Mouse (Mus musculus) thymus, postnatal 14 days (tissue): Measurements from ENCODE around the gene Arhgef2.
"Not testable (repeated sequence)": the region's sequence is repeated elsewhere in the genome, so short reads cannot be mapped to it uniquely, and the experiment has no call there.

ENCODE experiments used
- DNase-seq: peaks from one replicate; pipeline ENCODE4 v3.0.0; 2021

The Arhgef2 gene

DNA sequence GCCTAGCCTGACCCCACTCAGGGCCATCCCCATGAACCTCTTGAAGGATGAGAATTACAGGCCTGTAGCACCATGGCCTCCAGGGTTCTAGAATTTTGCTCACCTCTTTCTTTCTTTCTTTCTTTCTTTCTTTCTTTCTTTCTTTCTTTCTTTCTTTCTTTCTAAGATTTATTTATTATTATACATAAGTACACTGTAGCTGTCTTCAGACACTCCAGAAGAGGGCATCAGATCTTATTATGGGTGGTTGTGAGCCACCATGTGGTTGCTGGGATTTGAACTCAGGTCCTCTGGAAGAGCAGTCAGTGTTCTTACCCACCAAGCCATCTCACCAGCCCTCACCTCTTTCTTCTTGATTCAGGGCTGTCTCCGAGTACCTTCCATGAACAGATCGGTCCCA lies at the start of gene Arhgef2:
Gene Arhgef2 (plus strand): TSS at position 301 of the 400 bp plus-strand sequence.
- DNase-seq = not testable (repeated sequence)

DNA sequence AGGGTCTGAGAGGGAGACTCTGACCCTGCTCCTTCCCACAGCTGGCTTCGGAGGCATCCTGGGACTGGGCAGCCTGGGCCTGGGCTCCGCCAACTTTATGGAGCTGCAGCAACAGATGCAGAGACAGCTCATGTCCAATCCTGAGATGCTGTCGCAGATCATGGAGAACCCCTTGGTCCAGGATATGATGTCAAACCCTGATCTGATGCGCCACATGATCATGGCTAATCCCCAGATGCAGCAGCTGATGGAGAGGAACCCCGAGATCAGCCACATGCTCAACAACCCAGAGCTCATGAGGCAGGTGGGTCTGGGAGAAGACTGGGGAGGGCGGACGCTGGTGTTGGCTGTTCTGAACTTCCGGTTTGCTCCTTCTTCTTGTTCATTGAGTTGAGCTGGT lies 49.1 kb upstream of the Arhgef2 start:
- no peak for DNase-seq

DNA sequence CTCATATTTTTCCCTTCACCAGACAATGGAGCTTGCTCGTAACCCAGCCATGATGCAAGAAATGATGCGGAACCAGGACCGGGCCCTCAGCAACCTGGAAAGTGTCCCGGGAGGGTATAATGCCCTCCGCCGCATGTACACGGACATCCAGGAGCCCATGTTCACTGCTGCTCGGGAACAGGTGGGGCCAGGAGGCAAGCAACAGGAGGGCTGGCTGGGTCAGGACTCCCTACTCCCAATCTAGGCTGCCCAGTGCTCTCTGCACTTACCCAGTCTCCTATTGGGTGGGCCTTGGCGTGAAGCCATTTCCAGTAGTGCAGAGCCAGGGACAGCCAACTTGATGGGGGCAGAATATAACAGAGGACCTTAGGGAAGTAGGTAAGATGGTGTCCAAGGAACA lies 46.2 kb upstream of the Arhgef2 start:
- DNase-seq = no peak

DNA sequence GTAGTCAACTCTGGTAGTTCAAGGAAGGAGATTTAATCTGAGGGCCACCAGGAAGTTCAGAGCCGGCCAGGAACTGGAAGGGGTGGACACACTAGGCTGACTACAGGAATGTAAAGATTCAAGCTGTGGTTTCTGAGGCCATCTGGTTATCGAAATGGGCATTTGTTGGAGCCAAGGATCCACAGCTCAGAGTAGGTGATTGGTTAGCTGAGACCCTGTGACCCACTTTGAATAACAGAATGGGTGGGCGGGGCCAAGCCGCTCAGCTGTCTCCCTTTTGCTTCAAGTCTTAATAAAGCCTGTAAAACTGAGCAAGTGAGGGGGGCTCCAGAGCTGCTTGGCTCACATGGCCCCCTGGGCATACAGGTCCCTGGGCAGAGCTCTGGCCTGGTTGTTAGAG lies 43.8 kb upstream of the Arhgef2 start:
- DNase-seq = no peak

DNA sequence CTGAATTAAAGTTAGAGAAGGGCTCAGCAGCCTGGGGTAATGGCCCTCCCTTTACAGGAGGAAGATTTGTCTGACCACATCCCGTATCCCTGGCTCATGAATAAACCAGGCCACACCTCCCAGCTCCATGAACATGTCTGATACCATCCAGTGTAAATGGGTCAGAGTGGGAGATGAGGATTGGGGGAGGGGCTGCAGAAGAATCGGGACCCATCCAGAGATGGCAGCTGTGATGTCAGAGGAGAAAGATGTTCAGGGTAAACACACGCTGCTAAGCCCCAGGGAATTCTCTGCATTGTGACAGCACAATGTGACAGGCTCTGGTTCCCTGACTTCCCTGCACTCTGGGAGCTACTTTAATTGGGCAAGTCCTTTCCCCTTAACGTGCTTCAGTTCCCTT lies 42.3 kb upstream of the Arhgef2 start:
- DNase-seq = no peak

DNA sequence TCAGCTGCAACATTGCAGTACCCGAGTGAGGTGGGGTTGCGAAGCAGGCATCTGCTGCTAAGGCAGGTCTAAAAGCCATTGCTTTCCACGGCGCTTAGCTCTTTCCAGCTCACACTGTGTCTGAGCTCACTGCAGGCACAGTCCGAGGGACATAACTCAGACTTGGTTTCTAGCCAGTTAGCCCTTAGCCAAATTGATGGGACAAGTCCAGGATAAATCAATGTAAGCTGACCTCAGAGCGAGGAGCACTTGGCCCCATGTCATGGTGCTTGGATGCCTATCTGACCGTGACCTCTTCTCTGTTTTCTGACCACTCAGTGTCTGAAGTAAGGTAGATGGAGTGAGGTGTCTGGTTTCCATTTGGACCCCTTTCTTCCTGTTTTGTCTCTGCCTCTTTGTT lies 41.8 kb upstream of the Arhgef2 start:
- no peak for DNase-seq

DNA sequence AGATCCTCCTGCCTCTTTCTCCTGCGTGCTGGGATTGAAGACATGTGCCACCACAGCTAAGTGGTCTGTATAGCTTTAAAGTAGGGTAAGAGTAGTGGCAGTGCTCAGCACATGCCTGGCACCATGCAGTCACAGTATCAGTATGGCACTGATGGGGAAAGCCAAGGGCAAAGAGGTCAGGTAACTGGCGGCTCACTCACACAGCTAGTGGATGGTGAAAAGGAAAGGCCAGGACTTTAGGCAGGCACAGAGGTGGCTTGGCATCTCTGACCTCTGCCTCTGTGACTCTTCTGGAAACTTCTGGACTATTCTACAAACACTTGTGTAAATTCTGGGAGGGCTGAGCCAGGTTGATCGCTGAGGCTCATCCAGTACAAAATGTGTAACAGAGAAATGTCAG lies 39.6 kb upstream of the Arhgef2 start:
- no peak for DNase-seq

DNA sequence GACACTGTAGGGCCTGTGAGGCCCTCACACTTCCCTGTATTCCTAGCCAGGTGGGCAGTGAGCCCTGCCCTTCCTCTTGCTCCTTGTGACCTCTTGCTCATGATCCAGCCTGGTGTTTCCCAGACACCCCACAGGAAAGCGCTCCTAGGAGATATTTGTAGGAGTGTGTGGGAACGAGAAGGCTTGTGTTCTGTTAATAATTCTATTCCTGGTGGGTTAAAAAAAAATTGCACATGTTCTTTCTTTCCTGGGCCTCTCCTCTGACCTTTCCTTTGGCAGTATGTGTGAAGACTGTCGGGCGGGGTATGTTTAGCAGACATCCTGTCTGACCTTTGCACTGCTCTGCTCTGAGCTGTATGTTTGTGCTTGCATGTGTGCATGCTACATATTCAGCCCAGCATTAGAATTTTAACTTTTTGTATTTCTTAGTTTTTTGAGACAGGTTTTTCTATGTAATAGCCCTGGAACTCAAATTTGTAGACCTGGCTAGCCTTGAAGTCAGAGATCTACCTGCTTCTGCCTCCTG lies 39.2 kb upstream of the Arhgef2 start:
- DNase-seq = no peak

DNA sequence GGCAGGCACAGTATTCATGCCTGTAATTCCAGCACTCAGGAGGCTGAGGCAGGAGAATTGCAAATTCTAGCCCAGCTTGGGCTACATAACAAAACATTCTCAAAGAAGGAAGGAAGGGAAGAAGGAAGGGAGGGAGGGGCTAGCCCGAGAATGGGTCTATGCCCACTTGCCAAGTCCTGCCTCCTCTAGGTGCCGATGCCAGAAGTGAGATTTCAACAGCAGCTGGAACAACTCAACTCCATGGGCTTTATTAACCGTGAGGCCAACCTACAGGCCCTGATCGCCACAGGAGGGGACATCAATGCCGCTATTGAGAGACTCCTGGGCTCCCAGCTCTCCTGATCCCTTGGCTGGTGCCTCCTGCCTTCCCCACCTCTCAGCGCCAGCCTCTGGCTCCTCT lies 37.9 kb upstream of the Arhgef2 start:
- DNase-seq = no peak

DNA sequence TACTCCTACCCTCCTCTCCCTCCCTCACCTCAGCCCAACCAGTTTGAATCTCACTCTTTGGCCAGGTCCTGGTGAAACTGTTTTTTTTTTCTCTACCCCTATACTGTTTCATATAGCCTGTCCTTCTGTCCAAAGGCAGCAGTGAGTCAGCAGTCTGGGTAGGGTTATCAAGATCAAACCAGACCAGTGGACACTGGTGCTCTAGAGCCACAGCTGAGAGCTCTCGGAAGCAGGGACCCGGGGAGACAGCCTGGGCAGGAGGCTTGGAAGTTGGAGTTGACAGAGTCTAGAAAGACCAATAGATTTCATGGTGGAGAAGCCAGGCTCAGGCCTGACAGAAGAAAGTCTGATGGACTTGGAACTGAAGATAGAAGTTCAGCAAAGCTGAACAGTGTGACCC lies 37.2 kb upstream of the Arhgef2 start:
- no peak for DNase-seq

DNA sequence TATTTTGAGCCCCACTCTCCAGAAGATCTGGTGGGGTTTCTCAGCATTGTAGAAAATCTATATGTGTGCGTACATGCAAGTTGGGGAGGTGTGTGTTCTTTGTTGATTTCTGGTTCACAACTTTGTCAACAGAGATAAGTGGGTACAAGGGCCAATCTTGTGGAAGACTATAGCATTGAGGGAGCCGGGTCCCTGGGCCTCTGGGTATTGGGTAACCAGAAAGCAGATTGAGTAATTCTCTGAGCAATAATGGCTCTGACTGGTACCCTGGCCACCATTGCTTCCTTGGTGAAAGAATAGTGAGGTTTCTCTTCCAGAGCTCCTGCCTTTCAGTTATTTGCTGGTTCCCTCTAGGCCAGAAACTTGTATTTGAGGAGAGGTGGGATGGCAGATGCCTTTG lies 36.7 kb upstream of the Arhgef2 start:
- no peak for DNase-seq

DNA sequence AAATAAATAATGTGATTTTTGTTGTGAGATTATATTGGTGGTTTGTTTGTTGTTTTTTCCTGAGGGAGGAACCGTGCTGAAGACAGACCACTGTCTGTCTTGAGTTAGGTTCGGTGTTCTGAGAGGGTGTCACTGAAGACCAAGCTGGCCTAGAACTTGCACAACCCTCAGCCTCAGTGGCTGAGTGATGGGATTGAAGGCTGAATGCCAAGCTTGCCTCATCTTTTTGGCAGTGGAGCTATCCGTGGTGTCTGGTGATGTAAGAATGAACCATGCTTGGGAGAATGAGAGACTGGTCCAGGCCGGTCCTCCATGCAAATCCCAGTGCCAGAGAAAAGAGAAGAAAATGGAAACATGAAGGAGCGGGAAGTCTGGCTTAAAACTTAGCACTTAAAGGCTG lies 36.1 kb upstream of the Arhgef2 start:
- no peak for DNase-seq

DNA sequence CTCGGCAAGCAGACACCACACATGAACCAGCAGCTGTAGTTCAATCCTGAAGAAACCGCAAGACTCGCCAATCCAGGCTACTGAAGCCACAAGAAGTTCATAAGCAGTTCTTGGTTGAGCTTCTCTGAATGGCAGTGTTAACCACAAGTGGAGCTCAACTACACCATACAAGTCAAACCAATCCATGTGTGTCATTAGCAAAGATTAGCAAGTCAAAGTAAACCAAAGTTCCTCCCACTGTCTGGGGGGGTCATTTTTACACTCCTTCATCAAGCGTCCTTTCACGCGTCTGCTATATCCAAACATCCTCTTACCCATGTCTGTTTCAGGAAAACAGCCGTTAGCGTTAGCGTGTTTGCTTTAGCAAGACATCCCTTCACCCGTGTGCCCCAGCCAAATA lies 35.4 kb upstream of the Arhgef2 start:
- DNase-seq = no peak

DNA sequence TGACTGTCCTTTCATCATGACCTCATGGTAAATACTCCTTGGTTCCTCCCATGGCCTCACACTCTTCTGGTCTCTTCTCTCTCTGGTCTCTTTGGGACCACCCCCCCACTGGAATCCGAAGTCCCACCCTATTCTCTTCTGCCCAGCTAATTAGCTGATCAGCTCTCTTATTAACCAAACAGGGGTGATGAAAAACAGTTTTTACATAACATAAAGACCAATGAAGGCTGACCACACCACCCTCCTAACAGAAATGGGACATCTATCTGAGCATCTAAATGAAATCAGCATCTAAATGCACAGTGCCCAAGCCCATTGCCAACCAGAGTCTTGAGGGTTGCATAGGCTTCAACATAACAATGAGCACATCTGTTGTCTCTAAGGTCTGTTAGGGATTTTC lies 33.9 kb upstream of the Arhgef2 start:
- DNase-seq = no peak

DNA sequence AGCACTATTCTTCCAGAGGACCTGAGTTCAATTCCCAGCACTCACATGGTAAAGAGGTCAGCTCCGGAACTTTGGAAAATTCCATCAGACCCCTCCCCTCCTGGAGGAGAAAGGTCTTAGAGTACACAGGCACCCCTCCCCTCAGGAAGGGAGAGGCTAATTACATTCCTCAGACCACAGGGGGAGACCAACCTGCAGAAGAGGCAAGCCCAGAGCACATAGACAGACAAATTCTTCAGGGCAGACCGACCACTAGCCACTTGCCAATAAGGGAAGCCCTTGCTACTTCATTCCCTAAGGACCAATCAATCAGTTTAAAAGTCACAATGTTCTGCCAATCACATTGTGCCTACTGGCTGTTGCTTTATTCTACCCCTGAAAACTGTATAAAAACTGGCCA lies 32.9 kb upstream of the Arhgef2 start:
- DNase-seq = no peak

DNA sequence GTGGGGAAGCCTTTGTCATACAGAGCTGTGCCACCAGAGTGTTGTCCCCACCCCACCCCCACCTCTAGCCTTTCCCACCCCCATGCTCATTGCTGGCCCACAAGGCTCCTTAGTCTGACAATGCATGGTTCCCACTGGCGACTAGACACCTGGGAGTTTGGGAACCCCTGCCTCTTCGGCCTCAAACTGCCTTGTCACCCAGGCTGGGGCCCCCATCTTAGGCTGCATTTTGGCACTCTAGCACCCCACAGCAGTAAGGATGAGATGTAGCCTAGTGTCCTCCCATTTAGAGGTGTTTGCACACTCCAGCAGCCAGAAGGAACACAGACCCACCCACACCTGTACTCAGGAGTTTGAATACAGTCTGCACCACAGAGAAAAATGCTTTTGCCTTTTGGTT lies 32.0 kb upstream of the Arhgef2 start:
- no peak for DNase-seq

DNA sequence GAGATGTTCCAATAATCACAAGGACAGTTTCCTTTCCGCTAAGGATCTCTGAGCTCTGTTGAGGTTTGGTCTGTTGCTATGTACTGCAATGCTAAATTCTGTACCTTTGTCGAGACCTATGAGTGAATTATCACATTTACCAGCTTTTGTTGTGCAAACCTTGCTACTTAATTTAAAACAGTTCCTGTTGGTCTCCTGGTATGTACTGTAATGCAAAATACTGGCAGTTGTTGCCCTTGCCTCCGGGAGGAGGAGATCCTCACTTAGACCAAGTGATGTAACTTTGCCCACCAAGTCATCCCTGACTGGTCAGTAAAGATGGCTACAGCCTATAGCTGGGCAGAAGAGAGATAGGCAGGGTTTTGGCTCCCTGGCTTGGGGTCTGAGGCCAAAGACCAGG lies 30.2 kb upstream of the Arhgef2 start, which contains the start of gene Ssr2:
Gene Ssr2 (plus strand): TSS at position 337 of the 400 bp plus-strand sequence.
- no peak for DNase-seq

DNA sequence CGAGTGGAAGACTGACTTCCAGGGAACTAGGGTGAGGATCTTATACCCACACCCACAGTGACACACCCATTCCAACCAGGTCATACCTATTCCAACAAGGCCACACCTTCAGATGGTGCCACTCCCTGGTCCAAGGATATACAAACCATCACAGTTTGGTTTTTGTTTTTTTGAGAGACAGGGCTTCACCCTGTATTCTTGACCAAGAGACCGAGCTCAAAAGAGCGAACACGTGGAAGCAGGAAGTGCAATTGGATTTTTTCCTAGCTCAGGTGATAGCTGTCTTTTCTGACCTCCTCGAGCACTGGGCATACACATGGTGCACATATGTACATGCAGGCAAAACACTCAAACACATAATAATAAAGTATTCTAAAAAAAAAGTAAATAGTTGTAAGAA lies 27.9 kb upstream of the Arhgef2 start:
- not testable (repeated sequence) for DNase-seq

DNA sequence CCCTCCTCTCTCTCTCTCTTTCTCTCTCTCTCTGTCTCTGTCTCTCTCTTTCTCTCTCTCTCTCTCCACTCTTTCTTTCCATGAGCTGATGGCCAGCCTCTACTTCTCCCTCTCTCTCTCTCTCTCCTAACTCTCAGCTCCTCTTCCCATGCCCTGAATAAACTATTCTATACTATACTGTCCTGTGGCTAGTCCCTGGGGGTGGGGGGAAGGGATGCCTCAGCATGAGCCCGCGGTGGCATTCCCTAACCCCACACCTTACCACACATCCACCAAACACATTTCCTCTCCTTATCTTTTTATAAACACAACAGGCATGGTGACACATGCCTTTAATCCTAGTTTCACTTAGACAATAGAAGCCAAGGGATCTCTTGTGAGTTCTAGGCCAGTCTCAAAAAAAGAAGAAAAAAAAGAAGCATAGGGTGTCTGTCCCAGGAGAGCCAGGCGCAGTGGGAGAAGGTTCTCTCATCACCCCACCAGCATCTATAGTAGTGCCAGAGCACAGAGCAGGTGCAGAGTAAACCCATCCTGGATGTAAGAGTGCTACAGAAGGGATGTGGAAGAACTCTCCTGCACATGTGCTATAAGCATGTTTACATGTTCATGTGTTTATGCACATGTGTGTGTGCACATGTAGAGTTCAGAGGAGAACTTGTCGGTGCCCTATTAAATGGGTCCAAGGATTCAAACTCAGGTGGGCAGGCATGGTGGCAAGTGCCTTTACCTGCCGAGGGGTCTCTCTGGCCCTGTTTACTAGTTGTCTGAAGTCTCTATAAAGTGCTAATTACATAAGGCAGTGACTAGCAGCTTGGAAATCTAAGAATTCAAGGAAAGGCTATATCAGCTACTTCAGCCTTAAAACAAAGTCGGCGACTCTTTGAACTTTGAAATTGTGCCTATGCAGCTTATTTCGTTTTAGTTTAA lies 27.0 kb upstream of the Arhgef2 start:
- no peak for DNase-seq

DNA sequence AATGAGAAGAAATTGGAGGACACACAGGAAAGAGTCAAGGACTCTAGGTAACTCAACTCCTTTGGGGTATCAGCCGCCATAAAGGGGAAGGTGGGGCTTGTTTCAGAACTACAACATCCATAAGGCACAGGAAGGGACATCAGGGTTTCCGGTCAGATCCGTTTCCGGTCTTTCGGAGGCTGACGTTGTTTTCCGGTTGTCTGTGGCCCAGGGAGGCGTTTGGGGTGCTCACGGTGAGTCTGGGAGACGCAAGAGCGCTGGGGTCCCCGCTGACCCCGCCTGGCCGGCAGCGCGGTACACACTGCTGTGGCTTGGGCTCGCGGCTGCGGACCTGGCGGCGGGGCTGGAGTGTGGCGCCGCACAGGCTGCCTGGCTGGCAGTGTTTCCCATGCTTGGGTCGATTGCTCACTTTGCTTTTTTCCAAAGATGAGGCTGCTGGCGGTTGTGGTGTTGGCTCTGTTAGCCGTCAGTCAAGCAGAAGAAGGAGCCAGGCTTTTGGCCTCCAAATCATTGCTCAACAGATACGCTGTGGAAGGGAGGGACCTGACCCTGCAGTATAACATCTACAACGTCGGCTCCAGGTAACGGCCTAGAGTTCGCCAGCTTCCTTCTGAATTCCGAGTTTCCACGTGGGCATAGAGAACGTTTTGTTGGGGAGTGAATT lies 26.2 kb upstream of the Arhgef2 start:
- DNase-seq = peak; percentile 77

DNA sequence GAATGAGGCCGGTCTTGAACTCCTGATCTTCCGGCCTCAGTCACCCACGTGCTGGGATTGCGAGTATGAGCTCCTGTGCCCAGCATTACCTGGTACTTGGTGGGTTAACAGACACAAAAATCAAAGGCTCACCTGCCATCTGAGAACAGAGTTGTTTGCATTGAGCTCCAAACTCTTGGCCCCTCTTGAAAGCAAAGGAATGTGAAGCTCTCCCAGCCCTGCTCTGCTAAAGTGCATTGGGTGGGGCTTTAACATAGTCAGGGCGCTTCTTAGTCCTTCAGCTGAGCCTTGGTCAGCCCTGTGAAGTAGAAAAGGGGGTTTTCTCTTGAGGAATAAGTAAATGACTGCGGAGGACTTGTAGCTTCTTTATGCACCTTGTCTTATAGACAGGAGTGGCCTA lies 20.0 kb upstream of the Arhgef2 start:
- DNase-seq = no peak

DNA sequence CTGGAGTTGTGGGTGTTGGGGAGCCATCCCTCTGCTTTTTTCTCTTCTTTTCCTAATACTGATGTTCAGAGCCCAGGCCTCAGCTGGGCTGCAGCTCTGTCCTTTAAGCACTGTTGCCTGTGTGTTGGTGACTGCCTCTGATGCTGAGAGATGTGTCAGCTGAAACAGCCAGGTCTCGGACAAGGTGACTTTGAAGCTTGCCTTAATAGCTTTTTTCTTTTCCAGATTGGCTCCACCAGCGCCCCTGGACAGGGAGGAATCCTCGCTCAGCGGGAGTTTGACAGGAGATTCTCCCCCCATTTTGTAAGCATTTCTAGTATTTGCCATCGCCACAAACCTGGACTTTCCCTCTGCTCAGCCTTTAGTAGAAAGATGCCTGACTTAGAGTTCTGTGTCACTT lies 19.1 kb upstream of the Arhgef2 start:
- DNase-seq = no peak

DNA sequence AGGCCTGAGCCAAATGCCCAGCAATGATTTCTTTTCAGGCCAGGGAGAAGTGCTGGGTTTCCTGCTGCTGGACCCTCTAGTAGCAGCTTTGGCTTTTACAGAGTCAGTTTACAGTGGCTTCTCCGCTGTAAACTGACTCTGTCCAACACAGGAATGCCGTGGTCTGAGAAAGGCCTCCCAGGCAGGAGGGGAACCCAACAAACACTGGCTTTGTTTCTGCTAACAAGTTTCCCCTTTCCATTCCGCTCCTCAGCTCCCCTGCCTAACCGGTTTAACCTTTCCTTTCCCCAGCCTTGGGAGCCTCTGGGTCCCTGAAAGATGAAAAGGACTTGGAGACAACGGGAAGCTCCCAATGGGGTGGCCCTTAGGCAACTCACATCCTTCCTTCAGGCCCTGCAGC lies 15.5 kb upstream of the Arhgef2 start:
- no peak for DNase-seq

DNA sequence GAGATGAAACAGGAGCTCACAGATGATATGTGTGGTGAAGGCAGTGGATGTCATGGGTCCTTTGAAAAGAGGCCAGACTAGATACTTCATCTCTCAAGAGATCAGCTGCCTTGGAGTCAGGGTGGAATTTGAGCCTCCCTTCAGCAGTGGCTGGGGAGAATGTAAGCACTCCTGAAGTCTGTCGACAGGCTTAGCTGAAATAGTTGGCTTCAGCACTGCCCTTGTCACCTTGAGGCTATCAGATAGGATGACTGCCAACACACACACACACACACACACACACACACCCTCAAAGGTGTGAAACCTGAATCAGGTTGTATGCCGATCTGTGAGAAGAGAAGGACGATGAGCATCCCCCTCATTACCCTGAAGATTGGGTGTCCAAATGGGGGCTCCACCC lies 14.7 kb upstream of the Arhgef2 start:
- no peak for DNase-seq
